Mouse (Mus musculus) thymus, adult 2 months (tissue): ENCODE measurements around the gene Actn1.

ENCODE experiments used
- CTCF ChIP-seq: fragments of 200-500 bp; IDR thresholded peaks from 2 replicates; pipeline ENCODE4 v1.5.1; 2012; ENCODE audit warnings: mild to moderate bottlenecking, control low read depth, low read length, moderate library complexity, borderline replicate concordance; ENCODE audit not compliant: control insufficient read depth, poor library complexity, insufficient read depth; ENCODE audit errors: extremely low read depth
- POLR2A ChIP-seq: fragments of 200-500 bp; IDR thresholded peaks from 2 replicates; pipeline ENCODE4 v1.6.1; 2012; ENCODE audit warnings: mild to moderate bottlenecking, low read length, control low read depth, moderate library complexity; ENCODE audit not compliant: control insufficient read depth, poor library complexity, insufficient read depth; ENCODE audit errors: extremely low read depth

DNA sequence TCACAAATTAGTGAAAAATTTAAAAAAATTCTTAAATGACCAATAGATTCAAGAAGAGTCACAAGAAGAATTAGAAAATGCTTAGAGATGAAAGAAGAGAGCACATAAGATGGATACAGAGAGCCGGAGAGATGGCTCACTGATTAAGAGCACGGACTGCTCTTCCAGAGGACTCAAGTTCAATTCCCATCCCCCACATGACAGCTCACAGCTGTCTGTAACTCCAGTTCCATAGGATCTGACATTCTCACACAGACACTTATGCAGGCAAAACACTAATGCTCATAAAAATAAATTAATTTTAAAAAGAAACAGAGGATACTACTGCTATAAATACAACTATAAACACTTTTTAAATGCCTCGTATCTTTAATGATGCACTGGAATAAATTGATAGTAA lies 115.3 kb downstream of the Actn1 start:
- TF ChIP-seq CTCF (no peak), POLR2A (no peak)
